Mouse (Mus musculus): ENCODE data around the gene Arhgap8.
A peak's percentile ranks its signal among the peaks of the same experiment; 100 is the strongest.

Arhgap8 gene

DNA sequence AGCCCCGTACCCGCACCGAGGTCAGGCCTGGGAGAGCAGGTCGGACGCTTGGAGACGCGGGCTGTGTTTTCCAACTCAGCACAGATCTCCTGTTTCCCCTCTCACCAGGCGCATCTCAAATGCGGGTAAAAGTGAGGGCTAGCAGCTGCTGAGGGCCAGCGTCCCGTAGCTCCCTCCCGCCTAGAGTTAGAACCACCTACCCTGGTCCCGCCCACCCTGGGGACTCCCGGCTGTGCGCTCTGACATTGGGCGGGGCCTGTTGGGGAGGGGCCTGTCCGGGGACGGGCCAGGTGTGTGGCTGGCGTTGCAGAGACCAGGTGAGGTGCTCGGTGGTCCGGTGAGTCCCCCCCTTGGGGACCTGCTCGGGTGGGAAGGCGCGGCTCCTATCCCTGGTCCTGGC, at the start of gene Arhgap8:
TSS of gene Arhgap8 (plus strand) at position 262 of the 400 bp plus-strand sequence.
- DNase-seq, result peak; percentile 89

DNA sequence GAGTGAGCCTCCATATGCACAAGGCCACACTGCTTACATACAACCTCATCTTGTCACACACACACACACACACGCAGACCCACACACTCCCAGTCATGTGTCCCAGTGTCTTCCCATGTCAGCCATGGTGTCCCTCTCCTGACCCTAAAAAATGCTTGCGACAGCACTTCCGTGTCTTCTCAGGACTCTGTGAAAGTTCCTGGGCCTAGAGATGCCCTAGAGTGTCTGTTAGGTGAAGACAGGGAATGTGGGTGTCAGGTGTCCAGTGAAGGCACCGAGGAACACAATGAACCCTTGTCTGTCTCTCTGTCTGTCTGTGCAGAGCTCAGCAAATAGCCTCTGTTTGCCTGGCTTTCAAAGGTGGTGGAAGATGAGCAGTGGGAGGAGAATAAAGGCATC, 49.2 kb upstream of the Arhgap8 start:
- DNase-seq, result no peak

DNA sequence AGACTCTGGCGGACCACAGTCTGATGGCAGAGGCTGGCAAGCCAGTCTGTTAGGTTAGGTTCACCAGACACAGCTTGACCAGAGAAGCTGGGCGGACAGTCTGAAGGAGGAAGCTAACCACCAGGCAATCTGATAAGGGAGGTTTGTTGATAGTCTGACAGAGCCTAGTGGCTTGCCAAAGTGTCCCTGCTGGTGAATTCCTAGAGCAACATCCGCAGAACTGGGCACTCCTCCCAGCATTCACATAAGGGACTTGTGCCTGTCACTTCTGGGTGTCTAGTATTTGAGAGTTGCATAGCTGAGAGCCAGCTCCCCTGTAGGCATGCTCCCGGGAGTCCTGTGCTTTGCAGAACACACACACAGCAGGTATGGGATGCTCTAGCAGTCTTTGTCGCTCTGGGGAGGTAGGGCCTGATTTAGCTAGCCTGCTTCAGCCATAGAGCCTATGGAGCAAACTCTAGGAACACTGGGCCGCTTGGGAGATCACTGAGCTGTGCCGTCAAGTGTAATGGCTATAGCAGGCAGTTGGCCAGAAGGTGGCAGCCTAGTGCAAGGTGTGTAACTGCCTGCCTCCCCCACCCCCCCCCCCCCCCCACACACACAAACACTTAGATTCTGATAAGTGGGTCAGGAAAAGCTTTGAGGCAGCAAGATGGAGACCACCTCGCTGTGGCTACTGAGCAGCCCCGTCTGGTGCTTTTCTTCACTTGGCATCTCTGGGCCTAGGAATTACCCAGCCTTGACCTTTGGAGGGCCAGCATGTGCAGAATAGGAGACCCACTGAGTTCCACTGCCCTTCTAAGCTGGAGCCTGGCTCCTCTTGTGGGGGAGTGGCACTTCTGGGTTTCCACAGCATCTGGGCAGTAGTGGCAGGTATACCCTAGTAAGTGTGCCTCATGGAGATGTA, 48.2 kb upstream of the Arhgap8 start:
- peak; percentile 87 for DNase-seq

DNA sequence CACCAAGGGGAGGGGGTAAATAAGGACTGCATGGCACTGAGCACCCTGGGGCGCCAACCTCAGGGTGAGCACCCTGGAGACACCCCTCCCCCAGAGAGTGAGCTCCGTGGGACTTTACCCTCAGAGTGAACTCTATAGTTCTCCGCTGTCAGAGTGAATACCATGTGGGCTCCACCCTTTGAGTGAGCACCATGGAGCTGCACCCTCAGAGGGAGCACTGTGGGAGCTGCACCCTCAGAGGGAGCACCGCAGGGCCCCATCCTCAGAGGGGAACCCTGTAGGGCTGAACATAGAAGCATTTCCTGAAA, 47.6 kb upstream of the Arhgap8 start:
- DNase-seq, result no peak

DNA sequence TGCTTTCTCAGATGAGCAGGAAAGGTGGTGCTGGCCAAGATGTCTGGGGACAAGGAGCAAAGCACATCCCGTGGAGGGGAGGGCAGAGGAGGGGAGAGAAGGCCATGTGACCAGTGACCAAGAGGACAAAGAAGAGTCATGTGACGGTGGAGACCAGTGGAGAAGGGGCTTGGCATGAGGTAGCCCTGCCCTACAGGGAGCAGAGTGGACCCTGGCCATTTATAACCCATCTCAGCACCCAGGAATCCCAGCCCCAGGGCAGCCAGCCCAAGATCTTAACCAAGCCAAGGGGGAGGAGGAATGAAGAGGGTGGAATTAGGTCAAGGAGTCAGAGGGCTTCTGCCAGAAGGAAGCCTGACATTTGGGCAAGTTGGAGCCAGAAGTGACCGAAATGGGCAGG, 47.2 kb upstream of the Arhgap8 start:
- peak; percentile 76 for DNase-seq

DNA sequence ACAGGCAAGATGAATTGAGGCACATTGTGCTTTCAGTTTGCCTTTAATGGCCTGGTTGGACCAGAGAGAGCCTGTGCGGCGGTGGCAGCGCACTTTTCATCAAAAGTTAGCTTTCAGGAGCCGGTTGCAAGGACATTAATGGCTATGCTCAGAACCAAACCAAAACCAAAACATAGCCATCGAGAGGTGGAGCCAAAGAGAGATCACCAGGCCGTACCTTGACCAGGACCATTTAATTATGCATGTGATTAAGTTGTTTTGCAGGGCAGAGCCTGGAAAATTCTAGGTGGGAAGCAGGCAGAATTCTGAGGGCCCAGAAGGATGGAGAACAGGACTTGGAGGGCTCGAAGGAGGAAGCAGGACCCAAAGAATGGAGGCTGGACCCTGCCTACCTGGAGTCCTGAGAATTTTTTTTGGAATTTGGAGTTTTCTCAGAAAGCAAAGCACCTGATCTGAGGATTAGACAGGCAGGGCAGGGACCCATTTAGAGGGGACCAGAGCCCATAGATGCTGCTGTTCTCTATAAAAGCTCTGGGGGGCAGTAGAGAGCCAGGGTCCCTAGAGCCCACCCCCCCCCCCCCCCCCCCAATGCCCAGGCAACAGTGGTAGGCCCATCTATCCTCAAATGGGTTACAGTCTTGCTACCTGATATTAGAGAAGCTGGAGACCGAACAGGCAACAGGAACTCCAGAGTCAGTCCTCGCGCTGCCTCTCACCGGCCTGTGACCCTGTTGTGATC, 45.4 kb upstream of the Arhgap8 start:
- no peak for DNase-seq

DNA sequence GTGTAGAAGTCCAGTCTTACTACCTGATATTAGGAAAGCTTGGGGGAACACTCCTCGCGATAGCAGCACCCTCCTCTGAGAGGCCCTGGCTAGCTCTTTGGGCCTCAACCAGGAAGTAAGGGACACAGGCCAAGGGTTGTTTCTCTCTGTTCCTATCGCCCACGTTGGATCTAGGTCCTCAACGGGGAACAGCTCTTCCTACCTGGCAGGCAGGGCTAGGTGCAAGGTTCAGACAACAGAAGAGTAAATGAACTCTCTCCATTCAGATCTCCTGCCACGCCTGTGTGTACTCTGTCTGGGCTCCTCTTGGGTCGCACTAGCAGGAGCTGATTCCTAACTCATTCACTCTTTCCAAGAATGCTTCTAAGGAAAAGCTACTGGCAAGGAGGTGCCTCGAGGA, 44.5 kb upstream of the Arhgap8 start:
- no peak for DNase-seq

DNA sequence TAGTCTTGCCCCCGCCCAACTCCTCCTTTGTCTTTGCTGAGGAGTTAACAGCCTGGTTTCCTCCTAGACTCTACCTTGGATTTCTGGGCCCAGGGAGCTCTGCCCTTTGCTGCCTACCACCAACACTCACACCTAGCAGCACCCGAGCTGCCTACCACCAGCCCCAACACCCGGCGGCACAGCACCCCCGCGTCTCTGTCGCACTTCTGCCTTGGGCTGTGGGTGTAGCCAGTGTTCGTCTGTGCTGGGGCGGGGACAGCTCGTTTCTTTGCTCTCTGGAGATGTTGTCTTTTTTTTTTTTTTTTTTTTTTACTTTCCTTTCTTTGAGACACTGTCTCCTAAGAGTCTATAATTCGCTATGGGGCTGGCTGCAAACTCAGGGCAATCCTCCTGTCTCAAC, 41.9 kb upstream of the Arhgap8 start:
- DNase-seq, result no peak

DNA sequence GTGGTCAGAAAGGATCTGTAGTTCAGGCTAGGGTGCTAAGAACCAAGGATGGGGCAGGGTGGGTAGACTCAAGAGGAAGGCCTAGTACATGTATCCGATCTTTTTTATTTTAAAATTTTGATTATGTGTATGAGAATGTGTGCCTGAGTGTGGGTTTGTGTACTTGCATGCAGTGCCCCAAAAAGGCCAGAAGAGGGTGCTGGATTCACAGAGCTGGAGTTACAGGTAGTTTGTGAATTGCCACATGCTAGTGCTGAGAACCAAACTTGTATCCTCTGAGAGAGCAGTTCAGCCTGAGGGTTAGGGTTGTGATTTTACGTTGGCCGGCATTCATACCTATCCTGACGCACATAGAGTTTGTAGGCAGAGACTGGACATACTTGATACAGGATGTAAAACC, 40.8 kb upstream of the Arhgap8 start:
- DNase-seq, result peak; percentile 30

DNA sequence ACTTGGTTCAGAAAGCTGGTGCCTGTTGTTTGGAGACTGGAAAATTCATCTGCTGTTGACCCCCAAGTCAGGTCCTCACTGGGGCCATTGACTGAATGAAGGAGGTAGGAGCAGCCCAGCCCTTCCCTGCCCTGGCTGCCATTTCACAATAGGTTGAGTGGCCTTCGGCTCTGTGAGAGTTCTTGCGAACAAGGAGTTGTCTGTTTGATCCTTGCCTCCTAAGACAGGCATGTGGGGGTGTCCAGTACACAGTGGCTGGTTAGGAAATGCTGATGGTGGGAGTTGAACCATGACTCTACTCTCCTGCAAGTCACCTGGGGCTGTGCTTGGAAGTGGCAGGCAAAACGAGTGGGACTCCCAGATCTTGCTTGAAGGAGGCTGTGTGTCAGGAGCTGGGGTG, 40.1 kb upstream of the Arhgap8 start:
- DNase-seq, result no peak

DNA sequence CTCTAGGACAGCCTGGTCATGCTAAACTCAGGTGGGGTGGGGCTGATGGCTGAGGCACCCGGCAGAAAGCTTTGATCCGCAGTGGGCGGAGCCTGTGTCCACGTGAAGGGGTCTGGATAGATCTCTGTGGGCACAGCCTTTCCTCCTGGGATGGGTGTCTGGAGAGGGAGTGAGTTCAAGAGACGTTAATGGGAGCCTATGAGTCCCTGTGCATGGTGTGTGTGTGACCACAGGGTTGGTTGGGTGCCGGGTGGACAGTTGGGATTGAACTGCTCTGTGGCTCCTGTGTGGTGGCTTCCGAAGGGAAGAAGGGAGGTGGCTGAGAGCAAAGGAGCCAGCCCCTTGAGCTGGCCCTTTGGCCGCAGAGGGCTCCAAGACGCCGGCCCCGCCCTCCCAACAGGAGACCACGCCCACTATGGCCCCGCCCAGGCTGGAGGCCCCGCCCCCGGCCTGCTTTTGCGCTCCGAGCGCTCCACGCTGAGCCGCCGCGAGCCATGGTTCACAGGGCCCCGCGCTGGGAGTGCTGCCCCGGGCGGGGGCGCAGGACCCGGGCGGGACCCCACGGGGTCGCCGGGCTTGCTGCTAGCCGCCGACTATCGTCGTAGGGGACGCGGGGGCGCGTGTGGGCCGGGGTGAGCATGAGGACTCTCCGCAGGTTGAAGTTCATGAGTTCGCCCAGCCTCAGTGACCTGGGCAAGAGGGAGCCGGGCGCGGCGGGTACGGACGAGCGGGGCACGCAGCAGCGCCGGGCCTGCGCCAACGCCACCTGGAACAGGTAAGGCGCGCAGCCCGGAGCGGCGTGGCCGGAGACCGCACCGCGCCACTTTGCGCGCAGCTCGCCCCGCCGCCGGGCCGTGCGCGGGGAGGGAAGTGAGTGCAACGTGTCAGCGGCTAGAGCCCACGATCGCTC, 39.1 kb upstream of the Arhgap8 start:
- DNase-seq, result peak; percentile 92

DNA sequence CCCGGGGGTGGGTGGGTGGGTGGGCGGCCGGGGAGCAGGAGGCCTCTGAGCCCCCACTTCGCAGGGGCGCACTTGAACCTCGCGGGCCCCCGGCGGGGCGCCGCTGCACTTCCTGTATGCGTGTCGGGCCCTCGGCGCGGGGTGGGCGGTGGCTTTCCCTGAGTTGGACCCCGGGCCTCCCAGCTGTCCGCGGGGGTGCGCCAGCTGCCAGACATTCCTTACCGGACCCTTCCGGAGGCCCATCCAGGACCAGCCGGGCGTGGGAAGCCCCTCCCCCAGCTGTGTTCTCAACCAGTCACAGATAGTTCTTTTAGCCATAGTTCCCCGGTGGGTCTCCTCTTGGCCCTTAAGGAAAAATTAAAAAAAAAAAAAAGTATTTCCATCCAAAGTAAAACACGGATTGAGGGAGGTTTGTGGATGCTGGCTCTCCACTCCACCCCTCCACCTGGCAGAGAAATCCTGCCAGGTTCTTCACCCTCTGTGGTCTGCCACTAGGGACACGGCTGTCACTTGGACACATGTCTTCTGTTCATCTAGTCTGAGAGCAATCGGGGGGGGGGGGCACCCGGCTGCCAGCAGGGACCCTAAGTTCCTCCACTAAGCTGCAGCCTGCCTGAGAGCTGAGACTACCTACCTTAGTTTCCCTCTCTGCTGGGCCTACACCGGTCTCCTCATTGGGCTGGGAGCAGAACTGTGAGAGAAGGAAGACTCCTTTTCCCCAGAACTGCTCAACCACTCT, 38.2 kb upstream of the Arhgap8 start:
- peak; percentile 50 for DNase-seq

DNA sequence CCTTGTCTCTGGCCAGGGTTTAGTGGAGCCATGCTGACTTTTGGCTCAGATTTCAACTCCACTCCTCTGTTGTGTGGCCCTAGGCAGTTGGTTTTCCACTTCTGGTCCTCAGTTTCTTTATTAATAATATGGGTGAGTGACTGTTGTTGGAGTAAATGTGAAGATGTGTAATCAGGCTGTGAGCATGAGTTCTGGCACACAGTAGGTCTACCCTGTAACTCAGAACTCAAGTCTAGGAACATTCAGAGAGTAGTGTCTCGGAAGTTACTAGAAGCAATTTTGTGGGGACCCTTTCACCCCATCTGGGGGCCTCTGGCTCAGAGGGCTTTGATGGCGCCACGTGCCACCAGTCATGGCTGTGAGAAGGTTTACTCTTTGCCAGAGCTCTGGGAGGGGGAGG, 37.6 kb upstream of the Arhgap8 start:
- no peak for DNase-seq

DNA sequence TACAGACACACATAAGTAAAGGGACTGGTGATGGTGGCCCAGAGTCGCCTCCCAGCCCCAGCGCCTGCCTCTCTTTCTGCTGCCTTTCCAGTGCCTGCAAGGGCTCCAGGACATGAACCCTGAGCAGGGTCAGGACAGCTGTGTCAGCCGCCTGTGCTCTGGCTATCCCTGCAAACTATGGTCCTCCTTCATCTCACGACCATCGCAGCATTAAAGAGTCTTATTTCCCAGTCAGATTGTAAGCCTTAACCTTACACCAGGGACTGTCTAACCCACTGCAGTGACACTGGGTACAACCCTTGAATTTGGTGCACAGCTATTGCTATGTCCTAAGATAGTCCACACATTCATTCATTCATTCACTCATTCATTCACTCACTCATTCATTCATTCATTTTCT, 37.0 kb upstream of the Arhgap8 start:
- no peak for DNase-seq

DNA sequence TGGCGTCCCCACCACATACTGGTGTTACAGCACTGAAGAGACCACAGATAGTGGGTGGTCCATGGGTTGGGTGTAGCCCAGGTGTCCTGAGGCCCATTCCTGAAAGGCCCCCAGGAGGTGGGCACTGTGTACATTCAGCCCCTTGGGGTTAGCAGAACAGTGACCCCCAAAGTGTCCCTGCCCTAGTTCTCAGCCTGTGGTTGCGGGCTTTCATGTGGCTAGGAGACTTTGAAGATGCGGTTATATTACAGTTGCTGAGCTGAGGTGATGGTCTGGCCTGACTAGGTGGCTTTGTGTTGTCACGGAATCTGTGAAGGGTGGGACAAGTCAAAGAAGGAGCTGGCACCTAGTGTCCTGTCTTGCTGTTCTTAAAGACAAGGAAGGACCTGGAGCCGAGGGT, 35.3 kb upstream of the Arhgap8 start:
- no peak for DNase-seq

DNA sequence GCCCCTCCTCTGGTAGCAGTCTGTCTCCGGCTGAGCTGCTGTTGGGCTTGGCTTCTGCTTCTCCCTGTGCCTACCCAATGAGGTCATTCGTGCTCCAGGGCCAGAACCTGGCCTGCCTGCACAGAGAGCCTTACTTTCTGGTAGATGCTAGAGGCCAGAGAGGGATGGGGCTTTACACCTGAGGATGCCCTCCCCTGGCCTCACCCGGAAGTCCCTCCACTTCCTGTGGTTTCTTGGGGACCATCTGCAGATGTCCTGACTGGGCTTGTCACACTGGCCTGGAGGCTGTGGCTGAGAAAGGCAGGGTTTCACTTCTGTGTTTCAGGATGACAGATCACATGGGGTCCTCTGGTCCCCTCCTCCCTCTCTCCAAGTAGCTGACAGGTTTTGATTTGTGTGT, 34.4 kb upstream of the Arhgap8 start:
- peak; percentile 57 for DNase-seq

DNA sequence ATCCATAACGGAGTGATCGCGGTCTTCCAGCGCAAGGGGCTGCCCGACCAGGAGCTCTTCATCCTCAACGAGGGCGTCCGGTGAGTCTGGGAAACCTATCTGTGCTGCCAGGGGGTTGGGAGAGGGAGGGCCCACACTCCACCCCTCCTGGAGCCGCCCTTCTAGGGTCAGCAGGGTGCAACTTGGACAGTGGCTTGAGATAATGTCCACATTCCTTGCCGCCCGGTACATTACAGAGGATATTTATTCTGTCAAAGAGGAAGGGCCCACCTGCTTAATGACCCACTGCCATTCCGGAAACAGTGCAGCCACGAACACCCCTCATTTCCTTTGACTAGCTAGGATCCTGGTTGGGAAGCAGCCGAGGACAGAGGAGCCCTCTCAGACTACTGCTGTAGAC, 31.9 kb upstream of the Arhgap8 start:
- peak; percentile 32 for DNase-seq

DNA sequence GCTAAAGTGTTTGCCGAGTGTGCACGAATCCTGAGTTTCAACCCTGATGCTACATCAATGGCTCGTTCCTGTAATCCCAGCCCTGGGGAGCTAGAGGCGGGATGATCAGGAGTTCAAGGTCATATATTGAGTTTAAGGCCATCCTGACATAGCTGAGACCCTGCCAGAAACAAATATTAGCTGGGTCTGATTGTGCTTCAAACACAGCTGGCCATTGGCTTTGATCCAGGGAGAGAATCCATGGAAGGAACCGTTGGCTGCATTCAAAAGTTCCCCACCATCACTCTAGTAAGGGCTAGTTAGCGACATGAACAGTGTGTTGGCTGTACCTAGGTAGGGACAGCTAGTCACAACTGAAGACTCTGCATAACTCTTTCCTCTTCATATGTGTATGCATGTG, 30.5 kb upstream of the Arhgap8 start:
- DNase-seq, result no peak

DNA sequence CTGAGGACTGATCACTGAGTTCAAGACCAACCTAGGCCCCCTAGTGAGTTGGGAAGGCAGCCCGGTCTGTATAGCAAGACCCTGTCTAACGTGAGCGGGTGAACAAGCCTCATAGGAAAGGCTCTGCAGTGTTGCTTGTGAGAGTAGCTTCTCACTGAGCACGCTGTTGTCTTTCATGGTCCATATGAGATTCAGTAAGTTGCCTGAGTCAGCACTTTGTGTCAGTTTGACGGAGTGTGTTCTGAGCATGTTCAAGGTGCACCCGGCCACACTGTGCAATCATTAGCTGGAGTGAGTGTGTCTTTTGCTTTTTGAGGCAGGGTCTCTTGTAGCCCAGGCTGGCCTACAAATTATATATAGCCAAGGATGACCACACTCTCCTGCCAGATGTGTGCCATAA, 28.3 kb upstream of the Arhgap8 start:
- no peak for DNase-seq

DNA sequence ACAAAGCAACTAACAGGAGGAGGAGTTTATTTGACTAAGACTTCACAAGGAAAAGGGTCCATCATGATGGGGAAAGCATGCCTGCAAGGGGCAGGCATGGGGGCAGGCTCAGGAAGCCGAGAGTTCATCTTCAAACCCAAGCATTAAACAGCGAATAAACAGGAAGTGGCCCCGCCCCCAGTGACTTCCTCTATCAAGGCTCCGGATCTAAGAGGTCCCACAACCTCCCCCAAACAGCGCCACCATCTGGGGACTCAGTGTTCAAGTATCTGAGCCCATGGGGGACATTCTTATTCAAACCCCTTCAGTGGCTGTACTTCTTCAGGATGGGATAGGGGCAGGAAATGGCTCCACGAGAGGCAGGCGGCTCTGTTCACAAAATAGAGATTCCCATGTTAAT, 27.2 kb upstream of the Arhgap8 start:
- peak; percentile 40 for DNase-seq

DNA sequence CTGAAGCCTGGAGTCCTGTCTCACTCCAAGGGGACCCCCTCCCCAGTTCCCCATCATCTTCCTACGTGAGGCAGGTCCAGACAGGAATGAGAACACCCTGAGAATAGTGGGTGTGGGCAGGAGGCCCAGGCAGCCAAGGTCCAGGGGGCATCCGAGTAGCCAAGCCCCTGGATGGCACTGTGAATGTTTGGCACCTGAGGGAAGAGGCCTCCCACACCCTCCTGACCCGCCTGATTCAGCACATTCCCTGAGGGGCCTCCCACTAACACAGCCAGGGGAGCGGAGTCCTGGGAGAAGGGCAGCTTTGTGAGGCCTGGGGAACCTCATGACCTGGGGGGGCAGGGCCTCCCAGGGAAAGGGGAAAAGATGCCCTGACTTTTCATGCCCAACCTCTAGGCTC, 23.8 kb upstream of the Arhgap8 start:
- no peak for DNase-seq

DNA sequence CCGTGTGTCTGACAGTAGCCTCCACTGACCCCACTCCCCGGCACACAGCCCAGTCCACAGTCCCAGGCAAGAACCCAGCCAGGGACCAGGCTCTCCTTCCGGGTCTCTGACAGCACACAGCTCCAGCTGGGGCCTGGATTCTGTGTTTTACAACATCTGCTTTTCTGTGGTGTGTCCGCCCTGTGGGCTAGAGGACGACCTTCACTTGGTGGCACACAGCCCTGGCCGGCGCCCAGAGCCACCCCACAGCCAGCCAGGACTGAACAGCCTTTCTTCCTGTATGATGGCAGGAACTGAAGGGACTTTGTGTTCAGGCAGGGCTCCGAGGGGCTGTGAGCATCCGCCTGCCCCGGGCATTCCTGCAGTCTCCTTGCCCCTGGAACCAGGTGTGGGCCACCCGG, 22.2 kb upstream of the Arhgap8 start:
- DNase-seq, result peak; percentile 58

DNA sequence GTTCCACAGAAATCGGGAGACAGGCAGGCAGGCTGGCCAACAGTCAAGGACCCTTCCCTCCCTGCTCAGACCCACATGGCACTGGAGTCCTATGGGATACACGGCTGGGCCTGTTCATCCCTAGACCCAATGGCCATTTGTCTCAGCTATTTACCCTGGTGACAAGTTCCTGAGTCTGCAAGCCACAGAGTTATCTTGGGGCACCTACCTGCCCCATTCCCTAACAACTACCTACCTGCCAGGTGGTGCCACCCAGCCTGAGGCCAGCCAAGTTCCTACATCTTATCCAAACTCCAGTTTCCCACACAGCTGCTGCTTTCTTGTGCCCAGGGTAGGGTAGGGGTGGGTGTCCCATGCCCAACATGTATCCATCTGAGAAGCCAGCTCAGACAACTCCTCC, 21.7 kb upstream of the Arhgap8 start:
- DNase-seq, result no peak

Measured in lung, postnatal 36 days (tissue).